Mouse (Mus musculus): Measurements from ENCODE around the gene Calm1. TPM values are rescaled to one million over a fixed set of nuclear protein-coding genes. Genes with fewer than 3 reads are reported as not detected.
A peak's percentile ranks its signal among the peaks of the same experiment; 100 is the strongest.

The Calm1 gene
- polyA plus RNA-seq, 1 experiment from 2014 or later = 2,116 TPM

- H3K4me2 ChIP-seq (replicated peaks; ENCODE audit: low read depth) = peak overlapping the region; percentile 75
- H3K9me3 ChIP-seq (ENCODE audit: control insufficient read depth, low read length) = no peaks in the 10 kb centered on the region
- peak overlapping the region; percentile 68 for H3K4me3 ChIP-seq (ENCODE audit: low read depth, low read length)
- DNase-seq (ENCODE audit: low spot score) (no peak), ATAC-seq (ENCODE audit: low FRiP score, low TSS enrichment) (no peak)
- no peaks in the 10 kb centered on the region for H3K27me3 ChIP-seq (ENCODE audit: control insufficient read depth, insufficient read depth, low read length)
- no peaks in the 10 kb centered on the region for H3K4me1 ChIP-seq (replicated peaks; ENCODE audit: control insufficient read depth, insufficient read depth)
- 2% methylated on average over 6 of the region's 6 CpGs for WGBS
- peak overlapping the region; percentile 89 for H3K9ac ChIP-seq (ENCODE audit: low read length)
- H3K36me3 ChIP-seq (ENCODE audit: control insufficient read depth, insufficient read depth, low read length) = no peaks in the 10 kb centered on the region
- TF ChIP-seq CTCF (IDR thresholded peaks at IDR 0.05; ENCODE audit: low read depth) (no peak), EP300 (optimal IDR thresholded peaks at IDR 0.05) (no peak)
- H3K27ac ChIP-seq (replicated peaks) = peak overlapping the region; percentile 99
Measured at GRCm38 (mm10) chr12:100186376-100186775, 12.9 kb upstream of the Calm1 start.

GRCm38 (mm10) chr12:100187013-100187755 is 12.1 kb upstream of the Calm1 start:
- H3K9ac ChIP-seq (ENCODE audit: low read length) = peak overlapping the region; percentile 89
- H3K4me2 ChIP-seq (replicated peaks; ENCODE audit: low read depth) = peak overlapping the region; percentile 95
- peak overlapping the region; percentile 68 for H3K4me3 ChIP-seq (ENCODE audit: low read depth, low read length)
- no peaks in the 10 kb centered on the region for H3K9me3 ChIP-seq (ENCODE audit: control insufficient read depth, low read length)
- TF ChIP-seq CTCF (IDR thresholded peaks at IDR 0.05; ENCODE audit: low read depth) = peak; percentile 33
- TF ChIP-seq EP300 (optimal IDR thresholded peaks at IDR 0.05) = peak; percentile 75
- ATAC-seq (ENCODE audit: low FRiP score, low TSS enrichment) (peak; percentile 100), DNase-seq (ENCODE audit: low spot score) (peak; percentile 99)
- no peaks in the 10 kb centered on the region for H3K36me3 ChIP-seq (ENCODE audit: control insufficient read depth, insufficient read depth, low read length)
- WGBS = under 1% methylated on average over 52 of the region's 52 CpGs
- H3K27me3 ChIP-seq (ENCODE audit: control insufficient read depth, insufficient read depth, low read length) = no peaks in the 10 kb centered on the region
- peak overlapping the region; percentile 99 for H3K27ac ChIP-seq (replicated peaks)
- H3K4me1 ChIP-seq (replicated peaks; ENCODE audit: control insufficient read depth, insufficient read depth) = no peaks in the 10 kb centered on the region

GRCm38 (mm10) chr12:100187756-100188430 is 11.3 kb upstream of the Calm1 start:
- H3K27me3 ChIP-seq (ENCODE audit: control insufficient read depth, insufficient read depth, low read length) = no peaks in the 10 kb centered on the region
- WGBS = 1% methylated on average over 29 of the region's 29 CpGs
- ATAC-seq (ENCODE audit: low FRiP score, low TSS enrichment) (peak; percentile 0; the same call in 1 of the 2 replicates), DNase-seq (ENCODE audit: low spot score) (peak; percentile 50)
- H3K4me1 ChIP-seq (replicated peaks; ENCODE audit: control insufficient read depth, insufficient read depth) = no peaks in the 10 kb centered on the region
- peak overlapping the region; percentile 66 for H3K9ac ChIP-seq (ENCODE audit: low read length)
- H3K36me3 ChIP-seq (ENCODE audit: control insufficient read depth, insufficient read depth, low read length) = no peaks in the 10 kb centered on the region
- TF ChIP-seq EP300 (optimal IDR thresholded peaks at IDR 0.05) = peak; percentile 4
- no peak for TF ChIP-seq CTCF (IDR thresholded peaks at IDR 0.05; ENCODE audit: low read depth)
- peak overlapping the region; percentile 68 for H3K4me3 ChIP-seq (ENCODE audit: low read depth, low read length)
- peak overlapping the region; percentile 99 for H3K27ac ChIP-seq (replicated peaks)
- H3K9me3 ChIP-seq (ENCODE audit: control insufficient read depth, low read length) = no peaks in the 10 kb centered on the region
- peak overlapping the region; percentile 95 for H3K4me2 ChIP-seq (replicated peaks; ENCODE audit: low read depth)

- 77% methylated on average over 6 of the region's 6 CpGs for WGBS
- Histone ChIP-seq H3K9me3 (ENCODE audit: control insufficient read depth, low read length) (no peaks in the 10 kb centered on the region), H3K27ac (replicated peaks) (no peak overlapping the region), H3K4me1 (replicated peaks; ENCODE audit: control insufficient read depth, insufficient read depth) (no peaks in the 10 kb centered on the region), H3K4me2 (replicated peaks; ENCODE audit: low read depth) (no peak overlapping the region), H3K36me3 (ENCODE audit: control insufficient read depth, insufficient read depth, low read length) (no peaks in the 10 kb centered on the region), H3K9ac (ENCODE audit: low read length) (no peak overlapping the region), H3K27me3 (ENCODE audit: control insufficient read depth, insufficient read depth, low read length) (no peaks in the 10 kb centered on the region), H3K4me3 (ENCODE audit: low read depth, low read length) (no peak overlapping the region)
- TF ChIP-seq CTCF (IDR thresholded peaks at IDR 0.05; ENCODE audit: low read depth) (no peak), EP300 (optimal IDR thresholded peaks at IDR 0.05) (no peak)
- no peak for DNase-seq (ENCODE audit: low spot score)
- no peak for ATAC-seq (ENCODE audit: low FRiP score, low TSS enrichment)
Measured at GRCm38 (mm10) chr12:100190802-100191201, 8.4 kb upstream of the Calm1 start.

- ATAC-seq (ENCODE audit: low FRiP score, low TSS enrichment) = no peak
- DNase-seq (ENCODE audit: low spot score) = no peak
- H3K27me3 ChIP-seq (ENCODE audit: control insufficient read depth, insufficient read depth, low read length) = no peaks in the 10 kb centered on the region
- no peaks in the 10 kb centered on the region for H3K36me3 ChIP-seq (ENCODE audit: control insufficient read depth, insufficient read depth, low read length)
- no peak overlapping the region for H3K4me3 ChIP-seq (ENCODE audit: low read depth, low read length)
- no peak overlapping the region for H3K27ac ChIP-seq (replicated peaks)
- no peak overlapping the region for H3K9ac ChIP-seq (ENCODE audit: low read length)
- TF ChIP-seq CTCF (IDR thresholded peaks at IDR 0.05; ENCODE audit: low read depth) (no peak), EP300 (optimal IDR thresholded peaks at IDR 0.05) (no peak)
- no peak overlapping the region for H3K4me2 ChIP-seq (replicated peaks; ENCODE audit: low read depth)
- H3K9me3 ChIP-seq (ENCODE audit: control insufficient read depth, low read length) = no peaks in the 10 kb centered on the region
- no peaks in the 10 kb centered on the region for H3K4me1 ChIP-seq (replicated peaks; ENCODE audit: control insufficient read depth, insufficient read depth)
- 87% methylated on average over 1 of the region's 1 CpGs for whole genome bisulfite sequencing
Measured at GRCm38 (mm10) chr12:100194181-100194580, 5.1 kb upstream of the Calm1 start.

GRCm38 (mm10) chr12:100196786-100197185 is 2.4 kb upstream of the Calm1 start:
- ATAC-seq (ENCODE audit: low FRiP score, low TSS enrichment) (no peak), DNase-seq (ENCODE audit: low spot score) (no peak)
- H3K27ac ChIP-seq (replicated peaks) = no peak overlapping the region
- TF ChIP-seq CTCF (IDR thresholded peaks at IDR 0.05; ENCODE audit: low read depth) (no peak), EP300 (optimal IDR thresholded peaks at IDR 0.05) (no peak)
- WGBS = 73% methylated on average over 7 of the region's 7 CpGs
- no peaks in the 10 kb centered on the region for H3K4me1 ChIP-seq (replicated peaks; ENCODE audit: control insufficient read depth, insufficient read depth)
- no peaks in the 10 kb centered on the region for H3K9me3 ChIP-seq (ENCODE audit: control insufficient read depth, low read length)
- no peak overlapping the region for H3K4me2 ChIP-seq (replicated peaks; ENCODE audit: low read depth)
- H3K9ac ChIP-seq (ENCODE audit: low read length) = no peak overlapping the region
- no peaks in the 10 kb centered on the region for H3K36me3 ChIP-seq (ENCODE audit: control insufficient read depth, insufficient read depth, low read length)
- H3K4me3 ChIP-seq (ENCODE audit: low read depth, low read length) = no peak overlapping the region
- no peaks in the 10 kb centered on the region for H3K27me3 ChIP-seq (ENCODE audit: control insufficient read depth, insufficient read depth, low read length)
